Mouse (Mus musculus): ENCODE measurements around the gene Hnrnpul2. TPM values are rescaled to one million over a fixed set of nuclear protein-coding genes. Genes with fewer than 3 reads are reported as not detected.
A peak's percentile ranks its signal among the peaks of the same experiment; 100 is the strongest.

Hnrnpul2 gene
- polyA plus RNA-seq, 1 experiment from 2014 or later, result 6.8 TPM

- H3K36me3 ChIP-seq, result peaks cover 23% of the 10 kb centered on the region
- H3K4me2 ChIP-seq (replicated peaks), result peak within 1 kb of the TSS; percentile 94
- H3K9ac ChIP-seq, result peak within 1 kb of the TSS; percentile 87
- 2% methylated on average over 25 of the region's 25 CpGs for WGBS
- H3K27me3 ChIP-seq, result no peaks in the 10 kb centered on the region
- peak within 1 kb of the TSS; percentile 80 for H3K4me3 ChIP-seq
- H3K9me3 ChIP-seq (replicated peaks), result no peaks in the 10 kb centered on the region
- peaks cover 22% of the 10 kb centered on the region for H3K4me1 ChIP-seq
- H3K27ac ChIP-seq, result peak within 1 kb of the TSS; percentile 75
- peak; percentile 69 for ATAC-seq (ENCODE audit: low FRiP score)
These were observed 21.4 kb upstream of the Hnrnpul2 start, which contains the start of gene Polr2g for GRCm38 (mm10) chr19:8798264-8798946. Gene Polr2g (minus strand): TSS chr19:8798577.

GRCm38 (mm10) chr19:8798947-8799315, 20.9 kb upstream of the Hnrnpul2 start:
- H3K4me1 ChIP-seq, result peaks cover 24% of the 10 kb centered on the region
- H3K4me3 ChIP-seq, result no peak overlapping the region
- H3K9ac ChIP-seq, result no peak overlapping the region
- no peak for ATAC-seq (ENCODE audit: low FRiP score)
- H3K4me2 ChIP-seq (replicated peaks), result peak overlapping the region; percentile 94; the same call in 1 of the 2 replicates
- no peaks in the 10 kb centered on the region for H3K27me3 ChIP-seq
- H3K9me3 ChIP-seq (replicated peaks), result no peaks in the 10 kb centered on the region
- H3K36me3 ChIP-seq, result peaks cover 23% of the 10 kb centered on the region
- H3K27ac ChIP-seq, result no peak overlapping the region

DNA sequence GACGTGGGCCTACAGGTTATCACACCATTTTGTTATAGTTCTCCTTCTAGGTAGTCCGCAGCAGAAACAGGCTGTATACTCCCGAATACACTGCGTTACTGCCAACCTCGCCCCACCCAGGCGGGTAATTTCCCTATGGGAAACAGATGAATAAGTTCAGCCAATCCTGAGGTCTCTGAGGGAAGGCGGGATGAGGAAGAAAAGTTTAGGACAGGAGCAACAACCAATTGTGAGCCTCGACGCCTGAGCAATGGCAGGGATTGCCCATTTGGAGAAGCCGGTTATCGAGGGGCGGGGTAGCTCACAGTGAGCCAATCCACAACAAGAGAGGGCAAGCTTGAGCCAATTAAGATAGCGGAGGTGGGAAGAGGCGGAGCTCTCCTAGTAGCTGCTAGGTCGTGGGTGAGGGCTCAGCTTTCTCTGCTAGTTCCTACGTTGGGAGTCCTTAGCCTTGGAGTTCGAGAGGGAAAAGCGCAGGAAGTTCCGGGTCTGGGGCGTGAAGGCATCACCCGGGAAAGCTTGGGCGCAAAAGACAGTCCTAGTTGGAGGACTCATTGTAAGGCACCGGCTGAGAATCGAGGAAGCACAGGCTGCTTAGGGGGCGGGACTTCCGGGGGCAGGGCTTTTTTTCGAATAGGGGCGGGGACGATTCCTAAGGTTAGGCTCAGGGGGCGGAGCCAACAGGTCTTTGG, 17.5 kb upstream of the Hnrnpul2 start, which contains the start of gene Zbtb3:
TSS of gene Zbtb3 (plus strand) at position 426 of the 692 bp plus-strand sequence.
- Histone ChIP-seq H3K27ac (peak within 1 kb of the TSS; percentile 88), H3K4me1 (peaks cover 21% of the 10 kb centered on the region), H3K9me3 (replicated peaks) (no peaks in the 10 kb centered on the region), H3K4me3 (peak within 1 kb of the TSS; percentile 58), H3K9ac (peak within 1 kb of the TSS; percentile 65), H3K36me3 (peaks cover 34% of the 10 kb centered on the region), H3K27me3 (no peaks in the 10 kb centered on the region), H3K4me2 (replicated peaks) (peak within 1 kb of the TSS; percentile 65)
- 0% methylated on average over 30 of the region's 30 CpGs for whole genome bisulfite sequencing
- ATAC-seq (ENCODE audit: low FRiP score), result peak; percentile 99

DNA sequence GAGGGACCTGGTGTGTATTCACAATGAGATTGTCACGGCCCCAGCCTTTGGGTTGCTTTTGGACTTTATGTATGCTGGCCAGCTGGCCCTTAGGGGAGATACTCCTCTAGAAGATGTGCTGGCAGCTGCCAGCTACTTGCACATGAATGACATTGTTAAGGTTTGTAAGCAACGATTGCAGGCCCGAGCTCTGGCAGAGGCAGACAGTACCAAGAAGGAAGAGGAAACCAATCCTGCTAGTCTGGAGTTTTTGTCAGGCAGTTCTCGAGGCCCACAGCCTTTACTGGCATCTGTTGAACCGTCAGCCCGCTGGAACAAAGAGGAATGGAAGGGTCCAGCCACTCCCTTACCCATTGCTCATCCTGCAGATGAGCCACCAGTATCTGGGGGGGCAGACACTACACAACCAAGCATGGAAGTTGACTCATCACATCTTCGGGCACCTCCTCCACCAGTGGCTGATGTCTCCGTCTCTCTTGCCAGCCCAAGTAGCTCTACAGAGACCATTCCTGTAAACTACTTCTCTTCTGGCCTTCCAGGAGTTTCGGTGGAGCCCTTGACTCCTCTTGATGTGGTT, 16.5 kb upstream of the Hnrnpul2 start:
- peaks cover 44% of the 10 kb centered on the region for H3K36me3 ChIP-seq
- H3K9me3 ChIP-seq (replicated peaks), result no peaks in the 10 kb centered on the region
- no peak for ATAC-seq (ENCODE audit: low FRiP score)
- H3K4me3 ChIP-seq, result peak overlapping the region; percentile 58
- peaks cover 14% of the 10 kb centered on the region for H3K4me1 ChIP-seq
- H3K27me3 ChIP-seq, result no peaks in the 10 kb centered on the region
- WGBS, result 86% methylated on average over 9 of the region's 9 CpGs
- peak overlapping the region; percentile 65 for H3K4me2 ChIP-seq (replicated peaks)
- H3K9ac ChIP-seq, result no peak overlapping the region
- peak overlapping the region; percentile 37; the same call in 1 of the 2 replicates for H3K27ac ChIP-seq

DNA sequence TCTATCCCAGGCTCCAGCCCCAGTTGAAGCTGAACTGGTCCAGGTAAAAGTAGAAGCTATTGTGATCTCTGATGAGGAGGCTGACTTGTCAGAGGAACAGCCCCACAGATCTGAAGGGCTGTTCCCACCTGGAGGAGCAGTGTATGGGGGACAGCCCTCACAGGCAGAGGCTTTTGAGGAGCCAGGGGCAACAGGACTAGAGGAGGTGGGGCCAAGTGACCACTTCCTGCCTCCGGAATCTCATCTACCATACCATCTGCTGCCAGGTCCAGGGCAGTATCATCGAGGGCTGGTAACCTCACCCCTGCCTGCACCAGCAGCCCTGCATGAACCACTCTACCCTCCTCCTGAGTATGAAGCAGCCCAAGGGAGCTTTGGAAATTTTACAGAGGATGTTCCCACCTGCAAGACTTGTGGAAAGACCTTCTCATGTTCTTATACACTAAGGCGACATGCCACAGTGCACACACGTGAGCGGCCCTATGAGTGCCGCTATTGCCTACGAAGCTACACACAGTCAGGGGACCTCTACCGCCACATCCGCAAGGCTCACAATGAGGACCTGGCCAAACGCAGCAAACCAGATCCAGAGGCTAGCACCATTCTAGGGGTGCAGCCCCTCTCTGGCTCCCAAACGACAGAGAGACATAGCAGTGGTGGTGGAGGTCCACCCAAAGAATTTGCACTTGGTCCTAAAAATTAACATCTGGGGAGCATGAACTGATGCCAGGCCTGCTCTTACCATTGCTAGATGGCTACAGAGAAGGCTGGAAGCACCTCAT, 15.7 kb upstream of the Hnrnpul2 start:
- Histone ChIP-seq H3K4me2 (replicated peaks) (no peak overlapping the region), H3K36me3 (peaks cover 49% of the 10 kb centered on the region), H3K4me1 (peaks cover 14% of the 10 kb centered on the region), H3K27ac (no peak overlapping the region), H3K27me3 (no peaks in the 10 kb centered on the region), H3K9me3 (replicated peaks) (no peaks in the 10 kb centered on the region), H3K9ac (no peak overlapping the region), H3K4me3 (no peak overlapping the region)
- no peak for ATAC-seq (ENCODE audit: low FRiP score)
- 93% methylated on average over 11 of the region's 11 CpGs for WGBS

- Histone ChIP-seq H3K4me3 (no peak overlapping the region), H3K4me1 (peaks cover 10% of the 10 kb centered on the region), H3K9me3 (replicated peaks) (no peaks in the 10 kb centered on the region), H3K4me2 (replicated peaks) (no peak overlapping the region), H3K9ac (no peak overlapping the region), H3K27me3 (no peaks in the 10 kb centered on the region), H3K27ac (no peak overlapping the region), H3K36me3 (peaks cover 69% of the 10 kb centered on the region)
- WGBS, result 97% methylated on average over 5 of the region's 5 CpGs
- no peak for ATAC-seq (ENCODE audit: low FRiP score)
These were observed 13.0 kb upstream of the Hnrnpul2 start for GRCm38 (mm10) chr19:8806810-8807209.

GRCm38 (mm10) chr19:8815812-8816211, 4.0 kb upstream of the Hnrnpul2 start:
- Histone ChIP-seq H3K27ac (no peak overlapping the region), H3K4me3 (no peak overlapping the region), H3K36me3 (peaks cover 49% of the 10 kb centered on the region), H3K9me3 (replicated peaks) (no peaks in the 10 kb centered on the region), H3K4me1 (peaks cover 28% of the 10 kb centered on the region), H3K27me3 (no peaks in the 10 kb centered on the region), H3K9ac (no peak overlapping the region), H3K4me2 (replicated peaks) (no peak overlapping the region)
- ATAC-seq (ENCODE audit: low FRiP score), result no peak
- WGBS, result 81% methylated on average over 11 of the region's 11 CpGs

DNA sequence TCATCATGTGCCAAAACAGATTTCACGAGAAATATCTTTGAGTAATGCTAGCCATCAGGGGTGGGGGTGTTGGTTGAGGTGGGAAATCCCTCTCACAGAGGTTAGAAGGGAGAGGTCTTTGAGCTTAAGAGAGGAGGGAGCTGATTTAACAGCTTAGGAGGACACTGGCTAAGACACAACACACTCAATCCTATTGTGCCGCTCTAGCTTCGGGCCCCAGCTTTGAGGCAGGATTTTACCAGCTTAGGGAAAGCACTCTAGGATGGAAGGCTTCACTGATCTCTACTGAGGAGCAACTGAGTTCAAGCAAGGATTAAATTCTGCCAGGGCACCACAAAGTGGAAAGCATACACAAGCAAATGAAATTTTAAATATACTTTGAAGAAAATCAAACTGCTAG, 2.8 kb upstream of the Hnrnpul2 start:
- Histone ChIP-seq H3K36me3 (peaks cover 41% of the 10 kb centered on the region), H3K9ac (peak overlapping the region; percentile 37; the same call in 1 of the 2 replicates), H3K27me3 (no peaks in the 10 kb centered on the region), H3K4me3 (no peak overlapping the region; the same call in 1 of the 2 replicates), H3K4me1 (peaks cover 34% of the 10 kb centered on the region), H3K4me2 (replicated peaks) (peak overlapping the region; percentile 23), H3K9me3 (replicated peaks) (no peaks in the 10 kb centered on the region), H3K27ac (no peak overlapping the region)
- no peak for ATAC-seq (ENCODE audit: low FRiP score)
- WGBS, result 81% methylated on average over 3 of the region's 3 CpGs

GRCm38 (mm10) chr19:8818301-8818798, 1.5 kb upstream of the Hnrnpul2 start:
- Histone ChIP-seq H3K4me2 (replicated peaks) (peak overlapping the region; percentile 97), H3K36me3 (peaks cover 35% of the 10 kb centered on the region), H3K27me3 (no peaks in the 10 kb centered on the region), H3K4me3 (peak overlapping the region; percentile 98), H3K9ac (peak overlapping the region; percentile 89), H3K4me1 (peaks cover 48% of the 10 kb centered on the region), H3K9me3 (replicated peaks) (no peaks in the 10 kb centered on the region), H3K27ac (peak overlapping the region; percentile 99)
- WGBS, result 36% methylated on average over 14 of the region's 14 CpGs
- no peak for ATAC-seq (ENCODE audit: low FRiP score)

DNA sequence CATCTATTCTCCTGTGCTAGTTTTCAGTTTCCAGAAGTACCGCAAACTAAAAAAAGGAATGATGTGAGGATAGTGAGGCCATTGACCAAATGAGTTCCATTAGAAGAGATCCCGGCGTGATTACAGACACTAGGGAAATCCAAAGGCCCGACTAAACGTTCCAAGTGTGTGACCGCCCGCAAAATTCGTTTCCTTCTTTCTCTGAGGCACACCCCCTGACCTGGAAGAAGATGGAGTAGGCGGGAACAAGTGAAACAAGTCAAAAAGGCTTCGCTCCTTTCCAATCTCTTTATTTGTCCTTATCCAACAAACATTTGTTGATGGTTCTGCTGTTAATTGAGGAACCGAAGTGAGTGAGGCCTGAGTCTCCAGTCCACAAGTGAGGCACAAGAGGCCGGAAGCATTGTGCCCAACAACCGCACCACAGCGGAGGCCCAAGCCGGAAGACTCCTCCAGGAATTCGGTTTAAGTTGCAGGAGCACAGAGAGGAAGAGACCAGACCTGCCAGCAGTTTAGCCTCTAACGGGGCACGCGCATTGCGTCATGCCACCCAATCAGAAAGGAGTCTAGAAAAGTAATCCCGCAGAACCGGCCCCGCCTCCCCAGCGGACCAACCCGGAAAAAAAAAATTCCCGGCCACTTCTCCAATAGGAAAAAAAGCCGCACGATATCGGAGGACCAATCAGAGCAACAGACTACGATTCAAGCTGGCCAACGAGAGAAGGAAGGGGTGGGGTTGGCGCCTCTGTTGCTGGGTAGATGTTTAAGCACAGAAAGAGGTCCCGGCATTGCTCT, 812 bp upstream of the Hnrnpul2 start, which contains the start of gene Ttc9c:
TSS of gene Ttc9c (minus strand) at position 533 of the 795 bp plus-strand sequence.
- ATAC-seq (ENCODE audit: low FRiP score), result peak; percentile 96
- H3K27me3 ChIP-seq, result no peaks in the 10 kb centered on the region
- H3K4me2 ChIP-seq (replicated peaks), result peak within 1 kb of the TSS; percentile 97
- peak within 1 kb of the TSS; percentile 98 for H3K9ac ChIP-seq
- WGBS, result under 1% methylated on average over 33 of the region's 33 CpGs
- H3K4me3 ChIP-seq, result peak within 1 kb of the TSS; percentile 98
- no peaks in the 10 kb centered on the region for H3K9me3 ChIP-seq (replicated peaks)
- peaks cover 48% of the 10 kb centered on the region for H3K4me1 ChIP-seq
- peaks cover 34% of the 10 kb centered on the region for H3K36me3 ChIP-seq
- peak within 1 kb of the TSS; percentile 99 for H3K27ac ChIP-seq

DNA sequence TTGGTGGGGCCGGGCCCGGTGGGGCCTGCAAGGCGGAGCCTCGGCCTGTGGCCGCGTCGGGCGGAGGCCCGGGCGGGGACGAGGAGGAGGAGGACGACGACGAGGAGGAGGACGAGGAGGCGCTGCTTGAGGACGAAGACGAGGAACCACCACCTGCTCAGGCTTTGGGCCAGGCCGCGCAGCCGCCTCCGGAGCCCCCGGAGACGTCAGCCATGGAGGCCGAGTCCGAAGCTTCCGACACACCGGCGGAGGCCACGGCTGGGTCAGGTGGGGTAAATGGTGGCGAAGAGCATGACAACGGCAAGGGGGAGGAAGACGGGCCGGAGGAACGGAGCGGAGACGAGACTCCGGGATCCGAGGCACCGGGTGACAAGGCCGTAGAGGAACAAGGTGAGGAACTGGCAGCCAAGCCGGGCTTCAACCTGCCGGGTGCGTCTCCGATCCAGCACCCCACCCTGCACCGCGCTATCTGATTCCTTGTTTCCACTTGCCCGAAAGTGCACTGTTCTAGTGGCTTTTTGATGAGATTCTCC, 680 bp downstream of the Hnrnpul2 start:
- H3K36me3 ChIP-seq, result peaks cover 36% of the 10 kb centered on the region
- H3K9me3 ChIP-seq (replicated peaks), result no peaks in the 10 kb centered on the region
- H3K4me2 ChIP-seq (replicated peaks), result peak overlapping the region; percentile 97
- H3K27me3 ChIP-seq, result no peaks in the 10 kb centered on the region
- H3K27ac ChIP-seq, result peak overlapping the region; percentile 99
- peak overlapping the region; percentile 98 for H3K4me3 ChIP-seq
- peaks cover 44% of the 10 kb centered on the region for H3K4me1 ChIP-seq
- peak overlapping the region; percentile 98 for H3K9ac ChIP-seq
- 1% methylated on average over 48 of the region's 48 CpGs for WGBS
- peak; percentile 24 for ATAC-seq (ENCODE audit: low FRiP score)

Measured in hindbrain, embryonic 12.5 days (tissue).